Mouse (Mus musculus): ENCODE data around the gene Sv2b.

DNA sequence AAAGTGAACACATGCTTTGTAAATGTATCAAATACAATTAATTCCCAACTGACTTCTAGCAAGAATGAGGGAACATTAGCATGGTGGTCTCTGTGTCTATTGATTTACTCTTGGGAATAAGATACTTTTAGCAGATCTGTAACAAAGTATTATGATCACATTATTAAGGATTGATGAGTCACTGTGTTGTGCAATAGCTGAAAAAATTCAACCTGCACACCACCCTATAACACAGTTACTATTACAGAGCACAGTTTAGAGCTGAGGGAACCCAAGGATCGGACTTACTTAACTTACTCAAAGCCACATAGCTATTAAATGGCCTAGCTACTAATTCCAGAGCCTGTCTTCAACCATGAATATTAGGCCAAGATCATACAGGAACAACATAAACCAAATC lies 72.7 kb downstream of the Sv2b start:
- no peak for TF ChIP-seq CTCF (IDR thresholded peaks at IDR 0.05; ENCODE audit: extremely low read depth, insufficient read length, insufficient replicate concordance, low read depth, low read length)
- no peak for TF ChIP-seq POLR2A (IDR thresholded peaks at IDR 0.05; ENCODE audit: low read depth, low read length)

Measured in small intestine, adult 2 months (tissue).